Comparison of ENCODE assay signal across 8 mouse cellular contexts in the genomic region with DNA sequence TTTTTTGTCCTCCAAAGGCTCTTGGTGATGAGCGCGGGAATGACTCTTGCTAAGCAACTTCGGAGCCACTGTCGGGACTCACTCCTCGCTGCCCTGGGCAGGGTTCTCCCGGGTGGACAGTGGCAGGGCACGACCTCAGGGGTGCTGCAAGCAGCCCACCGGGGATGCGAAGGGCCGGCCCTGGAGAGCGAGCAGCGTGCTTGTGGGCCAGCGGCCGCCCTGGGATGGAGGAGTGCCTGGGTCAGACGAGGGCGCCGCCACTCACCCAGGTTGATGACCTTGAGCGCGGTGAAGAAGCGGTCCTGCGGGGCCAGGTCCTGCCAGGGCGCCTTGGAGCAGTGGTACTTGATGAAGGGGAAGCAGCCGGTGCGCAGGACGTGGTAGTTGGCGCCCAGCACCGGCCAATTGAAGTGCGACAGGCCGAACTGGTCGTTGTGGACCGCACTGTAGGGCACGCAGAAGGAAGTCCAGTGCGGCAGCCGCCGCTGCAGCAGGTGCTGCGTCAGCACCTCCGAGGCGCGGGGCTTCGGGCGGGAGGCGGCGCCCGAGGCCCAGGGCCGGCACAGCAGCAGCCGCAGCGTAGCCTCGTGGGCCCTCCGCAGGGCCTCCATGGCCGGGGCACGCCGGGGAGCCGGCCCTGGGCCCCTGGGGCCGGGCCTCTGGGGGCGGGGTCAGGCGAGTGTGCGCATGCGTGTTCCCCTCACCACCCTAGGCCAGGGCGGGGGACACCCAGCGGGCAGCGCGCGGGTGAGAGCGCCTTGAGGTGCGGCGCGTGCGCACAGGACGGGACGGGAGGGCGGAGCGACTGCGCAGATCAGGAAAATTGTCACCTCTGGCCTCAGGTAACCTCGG. TPM values are rescaled to one million over a fixed set of nuclear protein-coding genes. Genes with fewer than 3 reads are reported as not detected.
DNase-seq lines count a peak whose midpoint lies in the region; ATAC-seq lines count a peak whose summit lies in the region.

A gene (minus strand): TSS at position 636 of the 852 bp plus-strand sequence.

- ATAC-seq in intestine, embryonic 14.5 days (replicated peaks; ENCODE audit: low FRiP score, low TSS enrichment, low read depth): peak; percentile 99

- WGBS in intestine, embryonic 14.5 days: under 1% methylated on average over 69 of the region's 74 CpGs

- DNase-seq in adipocyte (ENCODE audit: low spot score): peak; percentile 93
- DNase-seq in embryo, embryonic 10 days (ENCODE audit: low spot score): peak; percentile 94
- DNase-seq in gastrocnemius, postnatal 14 days: peak; percentile 96
- peak; percentile 97 for DNase-seq in intestine, embryonic 14.5 days (ENCODE audit: low spot score)
- DNase-seq in left cerebral cortex, postnatal 14 days (ENCODE audit: low spot score in 2 of 2): peak; percentile 87 to 93
- peak; percentile 88 for DNase-seq in mesoderm, embryonic 11.5 days (ENCODE audit: low read depth, low spot score)
- peak; percentile 88 to 90 for DNase-seq in right cerebral cortex, postnatal 36 days (ENCODE audit: low spot score in 2 of 2)
- peak; percentile 97 for DNase-seq in yolk sac, embryonic 10.5 days (ENCODE audit: low spot score)

- H3K9ac ChIP-seq in intestine, embryonic 14.5 days (ENCODE audit: low read length): peak within 1 kb of the TSS; percentile 82

- peaks cover 9% of the 10 kb centered on the region for H3K4me1 ChIP-seq in intestine, embryonic 14.5 days (replicated peaks; ENCODE audit: control insufficient read depth, insufficient read depth, low read length)

- H3K4me2 ChIP-seq in intestine, embryonic 14.5 days (ENCODE audit: low read length): peak within 1 kb of the TSS; percentile 85

- intact Hi-C loops in gastrocnemius, postnatal 14 days (cut with DNase I; ENCODE audit: low total_unique reads): no loop called here
- intact Hi-C loops in left cerebral cortex, postnatal 14 days (cut with DNase I): loop anchor here (5.0 kb wide), 1 partner anchor 262 kb away; no protein-coding TSS in a partner anchor

- no peaks in the 10 kb centered on the region for H3K27me3 ChIP-seq in intestine, embryonic 14.5 days (replicated peaks; ENCODE audit: control insufficient read depth, insufficient read depth, low read length)

- H3K9me3 ChIP-seq in intestine, embryonic 14.5 days (ENCODE audit: control insufficient read depth, low read length): no peaks in the 10 kb centered on the region

- H3K4me3 ChIP-seq in intestine, embryonic 14.5 days (ENCODE audit: low read depth, low read length): peak within 1 kb of the TSS; percentile 90

- no peaks in the 10 kb centered on the region for H3K36me3 ChIP-seq in intestine, embryonic 14.5 days (ENCODE audit: control insufficient read depth, insufficient read depth, low read length)

- H3K27ac ChIP-seq in intestine, embryonic 14.5 days (ENCODE audit: low read depth): peak within 1 kb of the TSS; percentile 81

RNA-seq across cellular contexts. Expression of the gene that starts here (rescaled TPM):
- 10 to 100 TPM; 27.7 to 32.2 TPM for total RNA-seq in gastrocnemius, postnatal 14 days (2021)
- polyA plus RNA-seq in intestine, embryonic 14.5 days (2014; fragmentation: Nextera tagmentation; extraction: Ambion mirVana): 50.1 and 55.7 TPM in 2 replicates
- total RNA-seq in left cerebral cortex, postnatal 14 days (2021): 10 to 100 TPM; 26.4 to 32.4 TPM

Comparison
In these comparisons a context has a peak if more than half of its experiments do, and no peak if none do; other contexts are left out.
1. Peak in every context shown above with its lines: DNase-seq, ATAC-seq, H3K4me3 ChIP-seq and H3K27ac ChIP-seq.